Comparison of ENCODE assay signal across 8 mouse cellular contexts in the genomic region with DNA sequence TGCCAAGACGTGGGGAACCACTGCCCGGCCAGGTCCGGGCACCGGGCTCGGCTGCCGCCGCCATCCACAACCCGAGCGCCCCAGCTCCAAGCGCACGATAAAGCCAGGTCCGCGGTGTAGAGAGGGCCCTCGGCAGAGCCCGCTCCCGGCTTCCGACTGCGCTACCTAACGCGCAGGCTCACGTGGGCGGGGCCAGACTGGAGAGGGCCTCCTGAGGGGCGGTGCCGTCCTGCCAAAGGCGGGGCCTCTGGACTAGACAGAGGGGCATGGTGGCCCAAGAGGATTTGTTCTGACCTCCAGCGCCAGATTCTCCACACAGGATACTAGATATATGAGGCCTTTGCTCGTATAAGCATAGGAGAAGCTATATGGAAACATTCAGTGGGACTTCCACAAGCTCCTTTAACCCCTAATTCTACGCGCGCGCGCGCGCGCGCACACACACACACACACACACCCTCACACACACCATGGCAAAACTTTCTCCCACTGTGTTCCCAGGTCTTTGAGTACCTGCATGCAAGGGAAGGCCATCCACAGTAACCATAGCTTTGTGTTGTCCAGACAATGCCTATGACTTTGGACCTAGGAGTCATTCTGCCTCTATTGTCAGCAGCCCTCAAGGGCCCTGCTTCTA. TPM values are rescaled to one million over a fixed set of nuclear protein-coding genes. Genes with fewer than 3 reads are reported as not detected.
DNase-seq lines count a peak whose midpoint lies in the region; ATAC-seq and TF ChIP-seq lines count a peak whose summit lies in the region.

No protein-coding gene starts in this region.

- H3K36me3 ChIP-seq in hindbrain, embryonic 13.5 days = peaks cover 24% of the 10 kb centered on the region

- peak; percentile 97 for ATAC-seq in Patski
- peak; percentile 97 for ATAC-seq in hindbrain, embryonic 13.5 days (ENCODE audit: low FRiP score)

- TF ChIP-seq CTCF in Patski (IDR thresholded peaks at IDR 0.05) = no peak

- CTCF ChIA-PET in Patski (lab: Charles Lee) = interaction anchor here (0.9 to 3.2 kb wide), 6 partner anchors 8 to 66 kb away, joined by 3 to 14 read pairs (median 4); a partner anchor contains a TSS

- in situ Hi-C loops in Patski (cut with MboI; ENCODE audit: low pct_unique_long_range_greater_than_20kb) = loop anchor here (25.0 kb wide), 1 partner anchor 748 kb away; a partner anchor contains a TSS

- peak overlapping the region; percentile 55; the same call in 1 of the 2 replicates for H3K27ac ChIP-seq in hindbrain, embryonic 13.5 days

- H3K4me2 ChIP-seq in hindbrain, embryonic 13.5 days = peak overlapping the region; percentile 93

- POLR2A ChIA-PET in Patski (lab: Charles Lee) = interaction anchor here (1.0 kb wide), 1 partner anchor 51 kb away, joined by 3 read pairs; no protein-coding TSS in a partner anchor

- H3K27me3 ChIP-seq in Patski = no peaks in the 10 kb centered on the region
- H3K27me3 ChIP-seq in hindbrain, embryonic 13.5 days = peaks cover 12% of the 10 kb centered on the region; the same call in 1 of the 2 replicates

- H3K4me1 ChIP-seq in hindbrain, embryonic 13.5 days (replicated peaks) = peaks cover 24% of the 10 kb centered on the region

- H3K9me3 ChIP-seq in hindbrain, embryonic 13.5 days = no peaks in the 10 kb centered on the region

- H3K9ac ChIP-seq in hindbrain, embryonic 13.5 days = peak overlapping the region; percentile 99

- WGBS in hindbrain, embryonic 13.5 days = 16% methylated on average over 36 of the region's 36 CpGs

- no peak for DNase-seq in Patski (ENCODE audit: low read depth, low spot score)
- DNase-seq in cerebellum, postnatal 10 days = peak; percentile 95 to 97
- peak; percentile 78 to 89 for DNase-seq in frontal cortex, postnatal 14 days (ENCODE audit: low spot score in 2 of 2)
- DNase-seq in layer of hippocampus, postnatal 25 days (ENCODE audit: extremely low spot score in 1 of 2, low spot score in 1 of 2) = peak; percentile 77 to 85
- DNase-seq in lung, postnatal 14 days = peak; percentile 94
- DNase-seq in ovary, postnatal 36 days (ENCODE audit: low spot score) = peak; percentile 92
- DNase-seq in thymus, postnatal 25 days = peak; percentile 90

- peak overlapping the region; percentile 92 for H3K4me3 ChIP-seq in hindbrain, embryonic 13.5 days

RNA-seq across cellular contexts. Expression of a gene that starts 0.6 kb away (rescaled TPM):
- polyA plus RNA-seq in Patski (2021) = 10.4 TPM
- polyA plus RNA-seq in hindbrain, embryonic 13.5 days (2015; fragmentation: Nextera tagmentation; extraction: Ambion mirVana) = 9.8 and 12.3 TPM in 2 replicates
- 10 to 100 TPM; 10.4 to 19.6 TPM for total RNA-seq in layer of hippocampus, postnatal 25 days (2021)

RNA-seq across cellular contexts. Expression of a gene that starts 8.7 kb away (rescaled TPM):
- polyA plus RNA-seq in Patski (2021) = 29.8 TPM
- 23.8 and 27.2 TPM in 2 replicates for polyA plus RNA-seq in hindbrain, embryonic 13.5 days (2015; fragmentation: Nextera tagmentation; extraction: Ambion mirVana)
- 10 to 100 TPM; 44.5 to 54.9 TPM for total RNA-seq in layer of hippocampus, postnatal 25 days (2021)

RNA-seq across cellular contexts. Expression of a gene that starts 14.6 kb away (rescaled TPM):
- 0.42 TPM for polyA plus RNA-seq in Patski (2021)
- 2.0 and 2.7 TPM in 2 replicates for polyA plus RNA-seq in hindbrain, embryonic 13.5 days (2015; fragmentation: Nextera tagmentation; extraction: Ambion mirVana)
- total RNA-seq in layer of hippocampus, postnatal 25 days (2021) = 1 to 10 TPM; 1.2 to 1.6 TPM

RNA-seq across cellular contexts. Expression of a gene that starts 31.2 kb away (rescaled TPM):
- 37.2 TPM for polyA plus RNA-seq in Patski (2021)
- 23.9 and 26.4 TPM in 2 replicates for polyA plus RNA-seq in hindbrain, embryonic 13.5 days (2015; fragmentation: Nextera tagmentation; extraction: Ambion mirVana)
- total RNA-seq in layer of hippocampus, postnatal 25 days (2021) = 10 to 100 TPM; 39.6 to 47.4 TPM

RNA-seq across cellular contexts. Expression of a gene that starts 31.2 kb away (rescaled TPM):
- polyA plus RNA-seq in Patski (2021) = 133 TPM
- 48.8 and 49.1 TPM in 2 replicates for polyA plus RNA-seq in hindbrain, embryonic 13.5 days (2015; fragmentation: Nextera tagmentation; extraction: Ambion mirVana)
- 100 to 1,000 TPM in 1 of 2 experiments, 10 to 100 TPM in 1; 95.7 to 103 TPM for total RNA-seq in layer of hippocampus, postnatal 25 days (2021)
